Mouse (Mus musculus): ENCODE results near the gene Sec61a2.

- TF ChIP-seq CTCF (IDR thresholded peaks at IDR 0.05; ENCODE audit: low read depth) (no peak), EP300 (optimal IDR thresholded peaks at IDR 0.05) (no peak)
Observed at GRCm38 (mm10) chr2:5824685-5825084, 70.5 kb downstream of the Sec61a2 start.
